Mouse (Mus musculus): Measurements from ENCODE around the gene Tirap. TPM values are rescaled to one million over a fixed set of nuclear protein-coding genes. Genes with fewer than 3 reads are reported as not detected.
A peak's percentile ranks its signal among the peaks of the same experiment; 100 is the strongest.

Tirap gene
- total RNA-seq, 1 experiment from 2014 or later = 4.1 TPM

GRCm38 (mm10) chr9:35198351-35198750, 1.7 kb downstream of the Tirap start:
- ATAC-seq (replicated peaks in 1 of 2; ENCODE audit: insufficient read depth in 1 of 2, low FRiP score in 2 of 2, low TSS enrichment in 1 of 2, low read depth in 1 of 2, poor library complexity in 2 of 2, severe bottlenecking in 2 of 2) = no peak

- ATAC-seq (replicated peaks in 1 of 2; ENCODE audit: insufficient read depth in 1 of 2, low FRiP score in 2 of 2, low TSS enrichment in 1 of 2, low read depth in 1 of 2, poor library complexity in 2 of 2, severe bottlenecking in 2 of 2) = no peak
Measured at GRCm38 (mm10) chr9:35197625-35198024, 2.5 kb downstream of the Tirap start.

GRCm38 (mm10) chr9:35194048-35194447, 6.0 kb downstream of the Tirap start:
- peak; percentile 49 to 66; a peak in 1 of 4 replicates for ATAC-seq (replicated peaks in 1 of 2; ENCODE audit: insufficient read depth in 1 of 2, low FRiP score in 2 of 2, low TSS enrichment in 1 of 2, low read depth in 1 of 2, poor library complexity in 2 of 2, severe bottlenecking in 2 of 2)

- ATAC-seq (replicated peaks in 1 of 2; ENCODE audit: insufficient read depth in 1 of 2, low FRiP score in 2 of 2, low TSS enrichment in 1 of 2, low read depth in 1 of 2, poor library complexity in 2 of 2, severe bottlenecking in 2 of 2) = no peak
Measured at GRCm38 (mm10) chr9:35192983-35193542, 7.0 kb downstream of the Tirap start.

- no peak for ATAC-seq (replicated peaks in 1 of 2; ENCODE audit: insufficient read depth in 1 of 2, low FRiP score in 2 of 2, low TSS enrichment in 1 of 2, low read depth in 1 of 2, poor library complexity in 2 of 2, severe bottlenecking in 2 of 2)
Measured at GRCm38 (mm10) chr9:35188700-35189099, 11.4 kb downstream of the Tirap start.

GRCm38 (mm10) chr9:35187351-35187903, 12.7 kb downstream of the Tirap start:
- no peak for ATAC-seq (replicated peaks in 1 of 2; ENCODE audit: insufficient read depth in 1 of 2, low FRiP score in 2 of 2, low TSS enrichment in 1 of 2, low read depth in 1 of 2, poor library complexity in 2 of 2, severe bottlenecking in 2 of 2)

GRCm38 (mm10) chr9:35186430-35186829, 13.7 kb downstream of the Tirap start:
- no peak for ATAC-seq (replicated peaks in 1 of 2; ENCODE audit: insufficient read depth in 1 of 2, low FRiP score in 2 of 2, low TSS enrichment in 1 of 2, low read depth in 1 of 2, poor library complexity in 2 of 2, severe bottlenecking in 2 of 2)

- ATAC-seq (replicated peaks in 1 of 2; ENCODE audit: insufficient read depth in 1 of 2, low FRiP score in 2 of 2, low TSS enrichment in 1 of 2, low read depth in 1 of 2, poor library complexity in 2 of 2, severe bottlenecking in 2 of 2) = peak; percentile 42 to 75; a peak in 3 of 4 replicates
Measured at GRCm38 (mm10) chr9:35183359-35183758, 16.7 kb downstream of the Tirap start.

- ATAC-seq (replicated peaks in 1 of 2; ENCODE audit: insufficient read depth in 1 of 2, low FRiP score in 2 of 2, low TSS enrichment in 1 of 2, low read depth in 1 of 2, poor library complexity in 2 of 2, severe bottlenecking in 2 of 2) = no peak
Measured at GRCm38 (mm10) chr9:35182832-35183231, 17.3 kb downstream of the Tirap start.

GRCm38 (mm10) chr9:35176124-35176659, 23.9 kb downstream of the Tirap start:
- ATAC-seq (replicated peaks in 1 of 2; ENCODE audit: insufficient read depth in 1 of 2, low FRiP score in 2 of 2, low TSS enrichment in 1 of 2, low read depth in 1 of 2, poor library complexity in 2 of 2, severe bottlenecking in 2 of 2) = no peak; a peak in 1 of 4 replicates

- peak; percentile 98 for ATAC-seq (replicated peaks in 1 of 2; ENCODE audit: insufficient read depth in 1 of 2, low FRiP score in 2 of 2, low TSS enrichment in 1 of 2, low read depth in 1 of 2, poor library complexity in 2 of 2, severe bottlenecking in 2 of 2)
Measured at GRCm38 (mm10) chr9:35175251-35176123, 24.6 kb downstream of the Tirap start, which contains the start of gene Dcps. TSS of gene Dcps (minus strand) at chr9:35176061.

- ATAC-seq (replicated peaks in 1 of 2; ENCODE audit: insufficient read depth in 1 of 2, low FRiP score in 2 of 2, low TSS enrichment in 1 of 2, low read depth in 1 of 2, poor library complexity in 2 of 2, severe bottlenecking in 2 of 2) = no peak
Measured at GRCm38 (mm10) chr9:35173331-35173730, 26.8 kb downstream of the Tirap start.

- ATAC-seq (replicated peaks in 1 of 2; ENCODE audit: insufficient read depth in 1 of 2, low FRiP score in 2 of 2, low TSS enrichment in 1 of 2, low read depth in 1 of 2, poor library complexity in 2 of 2, severe bottlenecking in 2 of 2) = no peak
Measured at GRCm38 (mm10) chr9:35170071-35170470, 30.0 kb downstream of the Tirap start.

- no peak for ATAC-seq (replicated peaks in 1 of 2; ENCODE audit: insufficient read depth in 1 of 2, low FRiP score in 2 of 2, low TSS enrichment in 1 of 2, low read depth in 1 of 2, poor library complexity in 2 of 2, severe bottlenecking in 2 of 2)
Measured at GRCm38 (mm10) chr9:35166798-35167635, 33.1 kb downstream of the Tirap start.

GRCm38 (mm10) chr9:35166144-35166797, 33.8 kb downstream of the Tirap start:
- peak; percentile 43 to 71; a peak in 2 of 4 replicates for ATAC-seq (replicated peaks in 1 of 2; ENCODE audit: insufficient read depth in 1 of 2, low FRiP score in 2 of 2, low TSS enrichment in 1 of 2, low read depth in 1 of 2, poor library complexity in 2 of 2, severe bottlenecking in 2 of 2)

GRCm38 (mm10) chr9:35164142-35164874, 35.8 kb downstream of the Tirap start:
- no peak for ATAC-seq (replicated peaks in 1 of 2; ENCODE audit: insufficient read depth in 1 of 2, low FRiP score in 2 of 2, low TSS enrichment in 1 of 2, low read depth in 1 of 2, poor library complexity in 2 of 2, severe bottlenecking in 2 of 2)
